Mouse (Mus musculus) G1E-ER4 (cell line): ENCODE measurements around the gene Ina. TPM values are rescaled to one million over a fixed set of nuclear protein-coding genes. Genes with fewer than 3 reads are reported as not detected.

Experiments
- GATA1 ChIP-seq: IDR thresholded peaks from one replicate; pipeline ENCODE4 v1.8.0; 2012; ENCODE audit warnings: low read length, inconsistent platforms
- polyA plus RNA-seq: library from polyadenylated mRNA; stranded (reverse); fragments of >175 nt; gene quantifications from 2 replicates; pipeline ENCODE4 v1.2.3, GENCODE M21; 2012

Gene Ina
- polyA plus RNA-seq, 1 experiment, result not detected

- TF ChIP-seq GATA1, result no peak
Measured at GRCm38 (mm10) chr19:46979781-46980105, 34.8 kb upstream of the Ina start.

GRCm38 (mm10) chr19:46981462-46981861, 33.0 kb upstream of the Ina start:
- no peak for TF ChIP-seq GATA1

- TF ChIP-seq GATA1, result no peak
Measured at GRCm38 (mm10) chr19:46983352-46983965, 31.0 kb upstream of the Ina start.

- no peak for TF ChIP-seq GATA1
Measured at GRCm38 (mm10) chr19:46983966-46984380, 30.5 kb upstream of the Ina start.

- no peak for TF ChIP-seq GATA1
Measured at GRCm38 (mm10) chr19:46984726-46985622, 29.5 kb upstream of the Ina start.

- no peak for TF ChIP-seq GATA1
Measured at GRCm38 (mm10) chr19:46987646-46988045, 26.9 kb upstream of the Ina start.

GRCm38 (mm10) chr19:46988231-46989087, 26.0 kb upstream of the Ina start:
- TF ChIP-seq GATA1, result peak; percentile 59

GRCm38 (mm10) chr19:46989479-46990152, 24.9 kb upstream of the Ina start:
- no peak for TF ChIP-seq GATA1

- no peak for TF ChIP-seq GATA1
Measured at GRCm38 (mm10) chr19:46990153-46990518, 24.4 kb upstream of the Ina start.

- no peak for TF ChIP-seq GATA1
Measured at GRCm38 (mm10) chr19:46991145-46991544, 23.4 kb upstream of the Ina start.

GRCm38 (mm10) chr19:46996095-46996494, 18.4 kb upstream of the Ina start:
- TF ChIP-seq GATA1, result no peak

GRCm38 (mm10) chr19:46998168-46998870, 16.2 kb upstream of the Ina start:
- no peak for TF ChIP-seq GATA1

GRCm38 (mm10) chr19:46998953-46999352, 15.5 kb upstream of the Ina start:
- TF ChIP-seq GATA1, result no peak

- no peak for TF ChIP-seq GATA1
Measured at GRCm38 (mm10) chr19:46999753-47000152, 14.7 kb upstream of the Ina start.

- TF ChIP-seq GATA1, result no peak
Measured at GRCm38 (mm10) chr19:47003742-47004511, 10.6 kb upstream of the Ina start.
